Mouse (Mus musculus) liver, embryonic 13.5 days (tissue): Measurements from ENCODE around the gene Spata17. TPM values are rescaled to one million over a fixed set of nuclear protein-coding genes. Genes with fewer than 3 reads are reported as not detected.
"Not testable (repeated sequence)": the region's sequence is repeated elsewhere in the genome, so short reads cannot be mapped to it uniquely, and the experiment has no call there.

Experiments used
- ATAC-seq: fragments of 200-750 bp; cut with Nextera tagmentation; 2 replicates; pipeline ENCODE4 v1.8.0; 2017; ENCODE audit warnings: low read depth, mild to moderate bottlenecking, moderate number of reproducible peaks, moderate library complexity
- DNase-seq: peaks from one replicate; pipeline ENCODE4 v3.0.0; 2022
- H3K27ac ChIP-seq: fragments of 300-500 bp; sonication (generic); 2 replicates; pipeline ENCODE4 v1.5.1; 2015; ENCODE audit warnings: moderate library complexity, mild to moderate bottlenecking, inconsistent platforms
- H3K27me3 ChIP-seq: fragments of 300-500 bp; sonication (generic); 2 replicates; pipeline ENCODE4 v1.6.1; 2015; ENCODE audit warnings: mild to moderate bottlenecking, inconsistent platforms
- H3K36me3 ChIP-seq: fragments of 300-500 bp; sonication (generic); 2 replicates; pipeline ENCODE4 v1.6.1; 2015; ENCODE audit warnings: mild to moderate bottlenecking, inconsistent platforms
- H3K4me1 ChIP-seq: fragments of 300-500 bp; sonication (generic); replicated peaks from 2 replicates; pipeline ENCODE4 v1.6.1; 2015; ENCODE audit warnings: inconsistent platforms
- H3K4me2 ChIP-seq: fragments of 300-500 bp; sonication (generic); 2 replicates; pipeline ENCODE4 v1.6.1; 2015; ENCODE audit warnings: inconsistent platforms, mild to moderate bottlenecking, moderate library complexity
- H3K4me3 ChIP-seq: fragments of 300-500 bp; sonication (generic); replicated peaks from 2 replicates; pipeline ENCODE4 v1.5.1; 2015; ENCODE audit warnings: mild to moderate bottlenecking, inconsistent platforms
- H3K9ac ChIP-seq: fragments of 300-500 bp; sonication (generic); 2 replicates; pipeline ENCODE4 v1.6.1; 2015; ENCODE audit warnings: mild to moderate bottlenecking, inconsistent platforms
- H3K9me3 ChIP-seq: fragments of 300-500 bp; sonication (generic); replicated peaks from 2 replicates; pipeline ENCODE4 v1.6.1; 2016; ENCODE audit warnings: inconsistent platforms
- WGBS: fragments of 180-500 bp; shearing (Covaris S2); methylation state at CpG from one replicate; pipeline ENCODE4 v1.1.7; 2015; ENCODE audit not compliant: insufficient replicate concordance; 5-methylcytosine and 5-hydroxymethylcytosine counted together
- polyA plus RNA-seq: library from polyadenylated mRNA; unstranded; fragments of >200 nt; fragmentation: Nextera tagmentation; extraction: Ambion mirVana; gene quantifications from 2 replicates; pipeline ENCODE4 v1.2.1, GENCODE M21; 2015

Gene Spata17
- polyA plus RNA-seq, 1 experiment from 2014 or later, result 0.21 TPM

GRCm38 (mm10) chr1:187169646-187170045 lies 45.6 kb downstream of the Spata17 start:
- no peaks in the 10 kb centered on the region for H3K4me1 ChIP-seq
- H3K4me2 ChIP-seq, result no peak overlapping the region
- no peak overlapping the region for H3K9ac ChIP-seq
- H3K9me3 ChIP-seq, result no peaks in the 10 kb centered on the region
- DNase-seq, result no peak
- no peak overlapping the region for H3K27ac ChIP-seq
- H3K27me3 ChIP-seq, result no peaks in the 10 kb centered on the region
- 71% methylated on average over 7 of the region's 7 CpGs for WGBS
- no peak for ATAC-seq
- no peak overlapping the region for H3K4me3 ChIP-seq
- H3K36me3 ChIP-seq, result no peaks in the 10 kb centered on the region

GRCm38 (mm10) chr1:187163571-187163970 lies 51.7 kb downstream of the Spata17 start:
- Histone ChIP-seq H3K4me3 (no peak overlapping the region), H3K9ac (no peak overlapping the region), H3K9me3 (no peaks in the 10 kb centered on the region), H3K27me3 (no peaks in the 10 kb centered on the region), H3K27ac (no peak overlapping the region), H3K36me3 (no peaks in the 10 kb centered on the region), H3K4me1 (no peaks in the 10 kb centered on the region), H3K4me2 (no peak overlapping the region)
- no peak for ATAC-seq
- DNase-seq, result no peak

- no peaks in the 10 kb centered on the region for H3K4me1 ChIP-seq
- no peak overlapping the region for H3K27ac ChIP-seq
- no peak overlapping the region for H3K9ac ChIP-seq
- no peak overlapping the region for H3K4me3 ChIP-seq
- H3K36me3 ChIP-seq, result no peaks in the 10 kb centered on the region
- H3K9me3 ChIP-seq, result no peaks in the 10 kb centered on the region
- DNase-seq (no peak), ATAC-seq (no peak)
- no peaks in the 10 kb centered on the region for H3K27me3 ChIP-seq
- no peak overlapping the region for H3K4me2 ChIP-seq
Measured at GRCm38 (mm10) chr1:187155658-187156057, 59.6 kb downstream of the Spata17 start.

- H3K4me2 ChIP-seq, result no peak overlapping the region
- no peaks in the 10 kb centered on the region for H3K27me3 ChIP-seq
- H3K9ac ChIP-seq, result no peak overlapping the region
- no peak overlapping the region for H3K27ac ChIP-seq
- H3K4me3 ChIP-seq, result no peak overlapping the region
- H3K36me3 ChIP-seq, result no peaks in the 10 kb centered on the region
- no peaks in the 10 kb centered on the region for H3K9me3 ChIP-seq
- ATAC-seq (no peak), DNase-seq (no peak)
- WGBS, result 62% methylated on average over 5 of the region's 5 CpGs
- H3K4me1 ChIP-seq, result no peaks in the 10 kb centered on the region
Measured at GRCm38 (mm10) chr1:187153681-187154080, 61.6 kb downstream of the Spata17 start.

- Histone ChIP-seq H3K9me3 (no peaks in the 10 kb centered on the region), H3K36me3 (no peaks in the 10 kb centered on the region), H3K27ac (no peak overlapping the region), H3K9ac (no peak overlapping the region), H3K27me3 (no peaks in the 10 kb centered on the region), H3K4me2 (no peak overlapping the region), H3K4me1 (no peaks in the 10 kb centered on the region), H3K4me3 (no peak overlapping the region)
- WGBS, result 76% methylated on average over 2 of the region's 2 CpGs
- ATAC-seq, result no peak
- DNase-seq, result no peak
Measured at GRCm38 (mm10) chr1:187152571-187152970, 62.7 kb downstream of the Spata17 start.

- H3K4me1 ChIP-seq, result no peaks in the 10 kb centered on the region
- 52% methylated on average over 8 of the region's 8 CpGs for WGBS
- H3K9ac ChIP-seq, result no peak overlapping the region
- no peak for ATAC-seq
- H3K4me3 ChIP-seq, result no peak overlapping the region
- no peaks in the 10 kb centered on the region for H3K36me3 ChIP-seq
- H3K9me3 ChIP-seq, result no peaks in the 10 kb centered on the region
- DNase-seq, result no peak
- H3K27ac ChIP-seq, result no peak overlapping the region
- H3K4me2 ChIP-seq, result no peak overlapping the region
- no peaks in the 10 kb centered on the region for H3K27me3 ChIP-seq
Measured at GRCm38 (mm10) chr1:187142984-187143383, 72.3 kb downstream of the Spata17 start.

GRCm38 (mm10) chr1:187137426-187137825 lies 77.8 kb downstream of the Spata17 start:
- no peak overlapping the region for H3K27ac ChIP-seq
- no peaks in the 10 kb centered on the region for H3K9me3 ChIP-seq
- H3K9ac ChIP-seq, result no peak overlapping the region
- H3K4me3 ChIP-seq, result no peak overlapping the region
- H3K4me2 ChIP-seq, result no peak overlapping the region
- ATAC-seq (no peak), DNase-seq (no peak)
- H3K4me1 ChIP-seq, result no peaks in the 10 kb centered on the region
- no peaks in the 10 kb centered on the region for H3K27me3 ChIP-seq
- WGBS, result 21% methylated on average over 6 of the region's 6 CpGs
- H3K36me3 ChIP-seq, result no peaks in the 10 kb centered on the region

- Histone ChIP-seq H3K27me3 (no peaks in the 10 kb centered on the region), H3K36me3 (no peaks in the 10 kb centered on the region), H3K27ac (no peak overlapping the region), H3K4me2 (no peak overlapping the region), H3K4me3 (no peak overlapping the region), H3K9ac (no peak overlapping the region), H3K4me1 (no peaks in the 10 kb centered on the region), H3K9me3 (no peaks in the 10 kb centered on the region)
- WGBS, result 72% methylated on average over 6 of the region's 6 CpGs
- DNase-seq (no peak), ATAC-seq (no peak)
Measured at GRCm38 (mm10) chr1:187135887-187136286, 79.4 kb downstream of the Spata17 start.

- H3K27ac ChIP-seq, result no peak overlapping the region
- ATAC-seq (no peak), DNase-seq (no peak)
- WGBS, result 62% methylated on average over 6 of the region's 6 CpGs
- H3K27me3 ChIP-seq, result no peaks in the 10 kb centered on the region
- no peaks in the 10 kb centered on the region for H3K36me3 ChIP-seq
- H3K9ac ChIP-seq, result no peak overlapping the region
- no peak overlapping the region for H3K4me3 ChIP-seq
- no peaks in the 10 kb centered on the region for H3K4me1 ChIP-seq
- H3K9me3 ChIP-seq, result no peaks in the 10 kb centered on the region
- no peak overlapping the region for H3K4me2 ChIP-seq
Measured at GRCm38 (mm10) chr1:187133841-187134240, 81.4 kb downstream of the Spata17 start.

- Histone ChIP-seq H3K4me3 (no peak overlapping the region), H3K27ac (no peak overlapping the region), H3K4me1 (no peaks in the 10 kb centered on the region), H3K9me3 (no peaks in the 10 kb centered on the region), H3K36me3 (no peaks in the 10 kb centered on the region), H3K9ac (no peak overlapping the region), H3K27me3 (no peaks in the 10 kb centered on the region), H3K4me2 (no peak overlapping the region)
- 75% methylated on average over 4 of the region's 4 CpGs for WGBS
- ATAC-seq, result no peak
- no peak for DNase-seq
Measured at GRCm38 (mm10) chr1:187132348-187132747, 82.9 kb downstream of the Spata17 start.

GRCm38 (mm10) chr1:187127548-187127947 lies 87.7 kb downstream of the Spata17 start:
- H3K4me3 ChIP-seq, H3K27ac ChIP-seq, H3K9ac ChIP-seq, H3K4me2 ChIP-seq, ATAC-seq, H3K36me3 ChIP-seq, H3K9me3 ChIP-seq, H3K4me1 ChIP-seq, H3K27me3 ChIP-seq, DNase-seq: not testable (repeated sequence)
- WGBS, result 61% methylated on average over 2 of the region's 2 CpGs

GRCm38 (mm10) chr1:187125733-187126132 lies 89.5 kb downstream of the Spata17 start:
- no peaks in the 10 kb centered on the region for H3K36me3 ChIP-seq
- DNase-seq (no peak), ATAC-seq (no peak)
- H3K4me1 ChIP-seq, result no peaks in the 10 kb centered on the region
- H3K27me3 ChIP-seq, result no peaks in the 10 kb centered on the region
- no peak overlapping the region for H3K4me3 ChIP-seq
- no peak overlapping the region for H3K27ac ChIP-seq
- H3K9ac ChIP-seq, result no peak overlapping the region
- WGBS, result 77% methylated on average over 11 of the region's 11 CpGs
- H3K9me3 ChIP-seq, result no peaks in the 10 kb centered on the region
- no peak overlapping the region for H3K4me2 ChIP-seq

- Histone ChIP-seq H3K9me3 (no peaks in the 10 kb centered on the region), H3K4me3 (no peak overlapping the region), H3K4me2 (no peak overlapping the region), H3K27ac (no peak overlapping the region), H3K4me1 (no peaks in the 10 kb centered on the region), H3K9ac (no peak overlapping the region), H3K36me3 (no peaks in the 10 kb centered on the region), H3K27me3 (no peaks in the 10 kb centered on the region)
- ATAC-seq (no peak), DNase-seq (no peak)
- 65% methylated on average over 3 of the region's 3 CpGs for WGBS
Measured at GRCm38 (mm10) chr1:187124967-187125366, 90.3 kb downstream of the Spata17 start.
